Mouse (Mus musculus) myocyte (in vitro differentiated cells): ENCODE data around the gene Otoa.

ENCODE experiments used
- CEBPB ChIP-seq: IDR thresholded peaks from 2 replicates; pipeline ENCODE4 v1.6.1; 2011; ENCODE audit warnings: mild to moderate bottlenecking, moderate library complexity; ENCODE audit not compliant: poor library complexity, insufficient read depth, severe bottlenecking
- MAX ChIP-seq: IDR thresholded peaks from one replicate; pipeline ENCODE4 v1.6.1; 2011; ENCODE audit warnings: low read depth, mild to moderate bottlenecking, control low read depth
- POLR2A ChIP-seq: IDR thresholded peaks from one replicate; pipeline ENCODE4 v1.6.1; 2011; ENCODE audit warnings: low read depth, mild to moderate bottlenecking, control low read depth, moderate library complexity; ENCODE audit not compliant: insufficient read length
- POLR2AphosphoS2 ChIP-seq: IDR thresholded peaks from one replicate; pipeline ENCODE4 v1.6.1; 2011; ENCODE audit warnings: low read depth, control low read depth; ENCODE audit not compliant: insufficient read length
- REST ChIP-seq: IDR thresholded peaks from one replicate; pipeline ENCODE4 v1.6.1; 2011; ENCODE audit warnings: mild to moderate bottlenecking, control low read depth, moderate library complexity; ENCODE audit not compliant: insufficient read depth, insufficient read length
- SRF ChIP-seq: IDR thresholded peaks from one replicate; pipeline ENCODE4 v1.6.1; 2011; ENCODE audit warnings: low read depth; ENCODE audit not compliant: control insufficient read depth, insufficient read length
- USF1 ChIP-seq: IDR thresholded peaks from one replicate; pipeline ENCODE4 v1.6.1; 2011; ENCODE audit warnings: low read depth, mild to moderate bottlenecking, control low read depth, moderate library complexity

- no peak for TF ChIP-seq POLR2A
- TF ChIP-seq POLR2AphosphoS2 = no peak
- TF ChIP-seq CEBPB = no peak
- no peak for TF ChIP-seq USF1
- no peak for TF ChIP-seq SRF
- no peak for TF ChIP-seq REST
- no peak for TF ChIP-seq MAX
Measured at GRCm38 (mm10) chr7:121064309-121064708, 17.1 kb upstream of the Otoa start.
